Mouse (Mus musculus) cerebellum, postnatal 4 days (tissue): ENCODE data around the gene Mgat5b.

Experiments used
- DNase-seq, 2 experiments: peaks; one replicate each; pipeline ENCODE4 v3.0.0; 2022; ENCODE audit warnings: low spot score in 2 of 2, mixed read lengths in 1 of 2

Gene Mgat5b

GRCm38 (mm10) chr11:117030471-117031101 is 111.9 kb downstream of the Mgat5b start:
- no peak for DNase-seq

DNA sequence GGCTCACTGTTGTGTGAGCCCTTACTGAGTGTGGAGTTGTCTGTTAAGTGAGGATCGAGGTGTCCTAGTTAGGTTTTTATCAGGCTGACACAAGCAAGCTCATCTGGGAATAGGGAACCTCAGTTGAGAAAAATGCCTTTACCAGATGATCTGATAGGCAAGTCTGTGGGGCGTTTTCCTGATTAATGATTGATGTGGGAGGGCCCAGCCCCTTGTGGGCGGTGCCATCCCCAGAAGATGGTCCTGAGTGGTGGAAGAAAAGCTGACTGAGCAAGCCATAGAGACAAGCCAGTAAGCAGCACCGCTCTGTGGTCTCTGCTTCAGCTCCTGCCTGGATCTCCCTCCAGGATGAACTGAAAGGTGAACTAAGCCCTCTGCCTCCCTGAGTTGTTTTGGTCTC is 112.6 kb downstream of the Mgat5b start:
- DNase-seq = no peak

GRCm38 (mm10) chr11:117035661-117036336 is 117.1 kb downstream of the Mgat5b start:
- no peak for DNase-seq
